Mouse (Mus musculus) CH12.LX (cell line): ENCODE results near the gene Rasl10b. TPM values are rescaled to one million over a fixed set of nuclear protein-coding genes. Genes with fewer than 3 reads are reported as not detected.

Experiments used
- DNase-seq: peaks from one replicate; pipeline ENCODE4 v3.0.0-alpha.2; 2013; ENCODE audit errors: extremely low read depth
- H3K27ac ChIP-seq: 2 replicates; pipeline ENCODE4 v1.5.1; 2012; ENCODE audit warnings: low read depth, mild to moderate bottlenecking, control low read depth, moderate library complexity; ENCODE audit not compliant: insufficient read depth
- H3K27me3 ChIP-seq: replicated peaks from 2 replicates; pipeline ENCODE3; 2012; ENCODE audit warnings: inconsistent platforms
- H3K36me3 ChIP-seq, 2 experiments: replicated peaks in 1 of 2; 2 replicates each; pipeline versions ENCODE3 to v1.6.1; 2012; ENCODE audit warnings: inconsistent platforms in 1 of 2, low read length in 1 of 2, mild to moderate bottlenecking in 1 of 2, mixed read lengths in 1 of 2, moderate library complexity in 1 of 2; ENCODE audit not compliant: control insufficient read depth in 1 of 2, insufficient read depth in 1 of 2
- H3K4me1 ChIP-seq, 2 experiments: 2 replicates each; pipeline ENCODE4 v1.6.1; 2012; ENCODE audit warnings: inconsistent platforms in 1 of 2, moderate library complexity in 1 of 2; ENCODE audit not compliant: insufficient read depth in 2 of 2, control insufficient read depth in 1 of 2
- H3K4me2 ChIP-seq: 2 replicates; pipeline ENCODE4 v1.6.1; 2012; ENCODE audit warnings: low read depth, mild to moderate bottlenecking, control low read depth; ENCODE audit not compliant: poor library complexity, insufficient read depth, severe bottlenecking
- H3K4me3 ChIP-seq, 3 experiments: fragments of 150-350 bp in 1 of 3; sonication (generic) in 1 of 3; replicated peaks in 1 of 3; 2 replicates each; pipeline versions ENCODE3 to v1.5.1; 2011 to 2012; ENCODE audit warnings: low read depth in 2 of 3, low read length in 2 of 3, mild to moderate bottlenecking in 2 of 3, moderate library complexity in 2 of 3, control low read depth in 1 of 3, improper control_type of control experiment in 1 of 3, inconsistent platforms in 1 of 3, mixed read lengths in 1 of 3; ENCODE audit not compliant: poor library complexity in 1 of 3
- H3K79me2 ChIP-seq: replicated peaks from 2 replicates; pipeline ENCODE4 v1.6.1; 2012; ENCODE audit warnings: mild to moderate bottlenecking, moderate library complexity; ENCODE audit not compliant: control insufficient read depth, poor library complexity, insufficient read depth, severe bottlenecking; ENCODE audit errors: extremely low read depth
- H3K9ac ChIP-seq: 2 replicates; pipeline ENCODE4 v1.6.1; 2012; ENCODE audit warnings: low read depth, mild to moderate bottlenecking, control low read depth, moderate library complexity; ENCODE audit not compliant: insufficient read depth
- H3K9me3 ChIP-seq: replicated peaks from 2 replicates; pipeline ENCODE3; 2012; ENCODE audit warnings: low read length, inconsistent platforms, mixed read lengths
- CHD1 ChIP-seq: IDR thresholded peaks from 2 replicates; pipeline ENCODE4 v1.6.1; 2012; ENCODE audit warnings: low read depth, low read length, improper control_type of control experiment, inconsistent platforms
- E2F4 ChIP-seq: IDR thresholded peaks from 2 replicates; pipeline ENCODE4 v1.6.1; 2011; ENCODE audit warnings: low read depth, low read length, improper control_type of control experiment; ENCODE audit not compliant: insufficient replicate concordance
- ELF1 ChIP-seq: IDR thresholded peaks from 2 replicates; pipeline ENCODE4 v1.6.1; 2014; ENCODE audit warnings: low read depth, mild to moderate bottlenecking, inconsistent platforms, low read length, improper control_type of control experiment
- EP300 ChIP-seq: IDR thresholded peaks from 2 replicates; pipeline ENCODE4 v1.6.1; 2011; ENCODE audit warnings: low read length, improper control_type of control experiment
- ETS1 ChIP-seq: conservative IDR thresholded peaks from 2 replicates; pipeline ENCODE4 v1.6.1; 2012; ENCODE audit warnings: low read depth, mild to moderate bottlenecking, inconsistent platforms, low read length, improper control_type of control experiment, moderate library complexity
- IRF4 ChIP-seq: IDR thresholded peaks from 2 replicates; pipeline ENCODE4 v1.6.1; 2014; ENCODE audit warnings: low read depth, mild to moderate bottlenecking, inconsistent platforms, low read length, improper control_type of control experiment
- JUN ChIP-seq: IDR thresholded peaks from 2 replicates; pipeline ENCODE4 v1.6.1; 2011; ENCODE audit warnings: low read depth, mild to moderate bottlenecking, low read length, improper control_type of control experiment, moderate library complexity; ENCODE audit not compliant: insufficient read depth
- JUND ChIP-seq: conservative IDR thresholded peaks from 2 replicates; pipeline ENCODE4 v1.6.1; 2011; ENCODE audit warnings: low read depth, low read length, improper control_type of control experiment
- KAT2A ChIP-seq: IDR thresholded peaks from 2 replicates; pipeline ENCODE4 v1.6.1; 2012; ENCODE audit warnings: low read length, improper control_type of control experiment, inconsistent platforms; ENCODE audit not compliant: insufficient replicate concordance
- MAFK ChIP-seq: IDR thresholded peaks from 2 replicates; pipeline ENCODE4 v1.6.1; 2011; ENCODE audit warnings: low read length, improper control_type of control experiment; ENCODE audit not compliant: insufficient replicate concordance
- MAX ChIP-seq: IDR thresholded peaks from 2 replicates; pipeline ENCODE4 v1.6.1; 2011; ENCODE audit warnings: low read length, improper control_type of control experiment
- MEF2A ChIP-seq: IDR thresholded peaks from 2 replicates; pipeline ENCODE4 v1.6.1; 2014; ENCODE audit warnings: low read depth, mild to moderate bottlenecking, inconsistent platforms, low read length, improper control_type of control experiment, borderline replicate concordance
- MXI1 ChIP-seq: IDR thresholded peaks from 2 replicates; pipeline ENCODE4 v1.6.1; 2011; ENCODE audit warnings: mild to moderate bottlenecking, low read depth, low read length, improper control_type of control experiment
- MYC ChIP-seq: IDR thresholded peaks from 2 replicates; pipeline ENCODE4 v1.6.1; 2011; ENCODE audit warnings: low read depth, mild to moderate bottlenecking, improper control_type of control experiment, low read length
- PAX5 ChIP-seq: IDR thresholded peaks from 2 replicates; pipeline ENCODE4 v1.6.1; 2012; ENCODE audit warnings: low read length, inconsistent platforms, mixed read lengths
- POLR2A ChIP-seq: IDR thresholded peaks from 2 replicates; pipeline ENCODE4 v1.6.1; 2011; ENCODE audit warnings: low read depth, mild to moderate bottlenecking, improper control_type of control experiment, low read length
- RAD21 ChIP-seq: IDR thresholded peaks from 2 replicates; pipeline ENCODE4 v1.6.1; 2011; ENCODE audit warnings: low read depth, mild to moderate bottlenecking, low read length, improper control_type of control experiment, moderate library complexity
- RCOR1 ChIP-seq: conservative IDR thresholded peaks from 2 replicates; pipeline ENCODE4 v1.6.1; 2012; ENCODE audit warnings: low read depth, mild to moderate bottlenecking, inconsistent platforms, low read length, improper control_type of control experiment
- SMC3 ChIP-seq: IDR thresholded peaks from 2 replicates; pipeline ENCODE4 v1.6.1; 2011; ENCODE audit warnings: low read depth, low read length, improper control_type of control experiment
- TBP ChIP-seq: conservative IDR thresholded peaks from 2 replicates; pipeline ENCODE4 v1.6.1; 2011; ENCODE audit warnings: low read depth, low read length, improper control_type of control experiment
- TCF12 ChIP-seq: IDR thresholded peaks from 2 replicates; pipeline ENCODE4 v1.6.1; 2014; ENCODE audit warnings: low read depth, mild to moderate bottlenecking, inconsistent platforms, low read length, improper control_type of control experiment
- UBTF ChIP-seq: IDR thresholded peaks from 2 replicates; pipeline ENCODE4 v1.6.1; 2012; ENCODE audit warnings: low read depth, mild to moderate bottlenecking, inconsistent platforms, low read length, improper control_type of control experiment, moderate library complexity
- USF1 ChIP-seq: IDR thresholded peaks from 2 replicates; pipeline ENCODE4 v1.6.1; 2014; ENCODE audit warnings: low read depth, mild to moderate bottlenecking, inconsistent platforms, low read length, improper control_type of control experiment
- USF2 ChIP-seq: conservative IDR thresholded peaks from 2 replicates; pipeline ENCODE4 v1.6.1; 2011; ENCODE audit warnings: low read depth, low read length, improper control_type of control experiment
- ZKSCAN1 ChIP-seq: IDR thresholded peaks from 2 replicates; pipeline ENCODE4 v1.6.1; 2012; ENCODE audit warnings: low read depth, inconsistent platforms, low read length, improper control_type of control experiment, borderline replicate concordance
- ZMIZ1 ChIP-seq: IDR thresholded peaks from 2 replicates; pipeline ENCODE4 v1.6.1; 2012; ENCODE audit warnings: low read depth, mild to moderate bottlenecking, inconsistent platforms, low read length, improper control_type of control experiment
- ZNF384 ChIP-seq: IDR thresholded peaks from 2 replicates; pipeline ENCODE4 v1.6.1; 2012; ENCODE audit warnings: low read depth, low read length, improper control_type of control experiment, inconsistent platforms
- dilution Hi-C: fragments of 300-500 bp; cut with MboI; formaldehyde crosslinking; loops from 2 replicates; pipeline ENCODE4 v1.14.3; 2020; ENCODE audit warnings: low sequenced_read_pairs; ENCODE audit not compliant: extremely low pct_unique_long_range_greater_than_20kb, extremely low pct_ligation_motif_present
- in situ Hi-C: fragments of 300-500 bp; cut with MboI; formaldehyde crosslinking; loops from 3 replicates; pipeline ENCODE4 v1.14.3; 2019; ENCODE audit warnings: low sequenced_read_pairs, low pct_ligation_motif_present, low pct_unique_long_range_greater_than_20kb, mixed read lengths
- polyA plus RNA-seq: library from polyadenylated mRNA; unstranded; fragments of >175 nt; gene quantifications from 2 replicates; pipeline ENCODE4 v1.2.1, GENCODE M21; 2012; ENCODE audit warnings: low read depth; ENCODE audit not compliant: insufficient read length
- total RNA-seq, 2 experiments: library from RNA; depleted of rRNA; stranded (reverse); fragments of 300-350 nt in 1 of 2; fragments of >200 nt in 1 of 2; gene quantifications; 2 replicates each; pipeline ENCODE4 v1.2.3; 2012 to 2014

Rasl10b gene
- total and polyA plus RNA-seq, 3 experiments: 0.42 TPM; not detected in 2

GRCm38 (mm10) chr11:83439426-83440060, 30.6 kb downstream of the Rasl10b start:
- peak overlapping the region; percentile 44 for H3K4me2 ChIP-seq
- peak overlapping the region in 1 of 3 experiments; percentile 16 for H3K4me3 ChIP-seq
- no peak for TF ChIP-seq CHD1
- TF ChIP-seq ELF1: peak; percentile 70
- TF ChIP-seq, all 38 proteins: peak for 1
- Histone ChIP-seq H3K36me3 (no peaks in the 10 kb centered on the region), H3K27ac (no peak overlapping the region), H3K9me3 (peaks cover 10% of the 10 kb centered on the region), H3K4me1 (peaks cover 3 to 6% of the 10 kb centered on the region in 2 experiments; a peak in 3 of 4 replicates), H3K79me2 (no peaks in the 10 kb centered on the region), H3K27me3 (peaks cover 70% of the 10 kb centered on the region), H3K9ac (peak overlapping the region; percentile 41; the same call in 1 of the 2 replicates)
- in situ Hi-C loops (loop anchor here (10.0 kb wide), 2 partner anchors 195 to 295 kb away; no protein-coding TSS in a partner anchor), dilution Hi-C loops (no loop called here)
- no peak for DNase-seq

GRCm38 (mm10) chr11:83440081-83441064, 31.4 kb downstream of the Rasl10b start:
- Histone ChIP-seq H3K79me2 (no peaks in the 10 kb centered on the region), H3K9ac (peak overlapping the region; percentile 41; the same call in 1 of the 2 replicates), H3K27ac (no peak overlapping the region), H3K36me3 (no peaks in the 10 kb centered on the region), H3K4me3 (peak overlapping the region; percentile 58 to 70 (median 62)), H3K9me3 (peaks cover 17% of the 10 kb centered on the region), H3K27me3 (peaks cover 66% of the 10 kb centered on the region), H3K4me1 (peaks cover 3 to 6% of the 10 kb centered on the region in 2 experiments; a peak in 3 of 4 replicates), H3K4me2 (peak overlapping the region; percentile 70)
- dilution Hi-C loops (no loop called here), in situ Hi-C loops (loop anchor here (10.0 kb wide), 2 partner anchors 194 to 294 kb away; no protein-coding TSS in a partner anchor)
- DNase-seq: peak; percentile 96
- TF ChIP-seq TCF12: peak; percentile 75
- peak; percentile 94 for TF ChIP-seq RAD21
- TF ChIP-seq IRF4: peak; percentile 78
- TF ChIP-seq EP300: 0 out of 2 replicates have a peak, but pooled peaks have one; percentile 16
- TF ChIP-seq ETS1: no peak; the same call in 1 of the 2 replicates
- TF ChIP-seq USF1: no peak
- TF ChIP-seq JUN: no peak
- no peak for TF ChIP-seq ZKSCAN1
- TF ChIP-seq JUND: no peak
- peak; percentile 92 for TF ChIP-seq ELF1
- TF ChIP-seq MYC: peak; percentile 65; the same call in 1 of the 2 replicates
- TF ChIP-seq KAT2A: 0 out of 2 replicates have a peak, but pooled peaks have one; percentile 9
- TF ChIP-seq CHD1: no peak
- no peak; the same call in none of the 2 replicates for TF ChIP-seq UBTF
- peak; percentile 55; the same call in 1 of the 2 replicates for TF ChIP-seq MEF2A
- peak; percentile 42; the same call in 1 of the 2 replicates for TF ChIP-seq ZMIZ1
- TF ChIP-seq E2F4: no peak
- TF ChIP-seq MAFK: no peak
- peak; percentile 86 for TF ChIP-seq SMC3
- peak; percentile 54; the same call in 1 of the 2 replicates for TF ChIP-seq MXI1
- TF ChIP-seq MAX: peak; percentile 79
- TF ChIP-seq POLR2A: peak; percentile 59
- TF ChIP-seq ZNF384: 0 out of 2 replicates have a peak, but pooled peaks have one; percentile 29
- TF ChIP-seq PAX5: no peak
- no peak for TF ChIP-seq TBP
- no peak for TF ChIP-seq USF2
- no peak for TF ChIP-seq RCOR1
